Mouse (Mus musculus) limb, embryonic 15.5 days (tissue): ENCODE measurements around the gene Itgb1bp1. TPM values are rescaled to one million over a fixed set of nuclear protein-coding genes. Genes with fewer than 3 reads are reported as not detected.

Experiments
- ATAC-seq: fragments of 200-750 bp; cut with Nextera tagmentation; 2 replicates; pipeline ENCODE4 v1.8.0; 2017; ENCODE audit warnings: low read depth, moderate TSS enrichment; ENCODE audit not compliant: insufficient number of reproducible peaks, low FRiP score, low TSS enrichment
- H3K27ac ChIP-seq: fragments of 300-500 bp; sonication (generic); 2 replicates; pipeline ENCODE4 v1.5.1; 2015; ENCODE audit warnings: moderate library complexity, mild to moderate bottlenecking, inconsistent platforms
- H3K27me3 ChIP-seq: fragments of 300-500 bp; sonication (generic); 2 replicates; pipeline ENCODE4 v1.6.1; 2015; ENCODE audit warnings: inconsistent platforms
- H3K36me3 ChIP-seq: fragments of 300-500 bp; sonication (generic); 2 replicates; pipeline ENCODE4 v1.6.1; 2015; ENCODE audit warnings: inconsistent platforms
- H3K4me1 ChIP-seq: fragments of 300-500 bp; sonication (generic); 2 replicates; pipeline ENCODE4 v1.6.1; 2015; ENCODE audit warnings: inconsistent platforms
- H3K4me2 ChIP-seq: fragments of 300-500 bp; sonication (generic); 2 replicates; pipeline ENCODE4 v1.6.1; 2015; ENCODE audit warnings: mild to moderate bottlenecking, inconsistent platforms
- H3K4me3 ChIP-seq: fragments of 300-500 bp; sonication (generic); 2 replicates; pipeline ENCODE4 v1.5.1; 2015; ENCODE audit warnings: mild to moderate bottlenecking, inconsistent platforms
- H3K9ac ChIP-seq: fragments of 300-500 bp; sonication (generic); 2 replicates; pipeline ENCODE4 v1.6.1; 2015; ENCODE audit warnings: inconsistent platforms
- H3K9me3 ChIP-seq: fragments of 300-500 bp; sonication (generic); 2 replicates; pipeline ENCODE4 v1.6.1; 2016; ENCODE audit warnings: inconsistent platforms
- WGBS: fragments of 180-500 bp; shearing (Covaris S2); methylation state at CpG from one replicate; pipeline ENCODE4 v1.1.7; 2015; 5-methylcytosine and 5-hydroxymethylcytosine counted together
- polyA plus RNA-seq: library from polyadenylated mRNA; unstranded; fragments of >200 nt; fragmentation: Nextera tagmentation; extraction: Ambion mirVana; gene quantifications from 2 replicates; pipeline ENCODE4 v1.2.1, GENCODE M21; 2015

The Itgb1bp1 gene
- polyA plus RNA-seq, 1 experiment from 2014 or later = 50.8 TPM

GRCm38 (mm10) chr12:21289651-21290050 lies 3.6 kb upstream of the Itgb1bp1 start:
- H3K4me2 ChIP-seq = no peak overlapping the region
- no peak overlapping the region for H3K9ac ChIP-seq
- H3K4me1 ChIP-seq = peaks cover 20% of the 10 kb centered on the region
- no peak for ATAC-seq
- H3K9me3 ChIP-seq = no peaks in the 10 kb centered on the region
- WGBS = 78% methylated on average over 6 of the region's 6 CpGs
- H3K27me3 ChIP-seq = no peaks in the 10 kb centered on the region
- peaks cover 44% of the 10 kb centered on the region for H3K36me3 ChIP-seq
- H3K27ac ChIP-seq = no peak overlapping the region
- H3K4me3 ChIP-seq = no peak overlapping the region

GRCm38 (mm10) chr12:21288716-21289395 lies 2.8 kb upstream of the Itgb1bp1 start:
- Histone ChIP-seq H3K4me1 (peaks cover 20% of the 10 kb centered on the region), H3K27ac (no peak overlapping the region), H3K36me3 (peaks cover 36% of the 10 kb centered on the region), H3K9ac (no peak overlapping the region), H3K27me3 (no peaks in the 10 kb centered on the region), H3K9me3 (no peaks in the 10 kb centered on the region), H3K4me3 (no peak overlapping the region), H3K4me2 (no peak overlapping the region)
- 80% methylated on average over 3 of the region's 3 CpGs for WGBS
- ATAC-seq = no peak

- H3K9ac ChIP-seq = peak overlapping the region; percentile 92
- ATAC-seq = no peak
- 31% methylated on average over 18 of the region's 18 CpGs for WGBS
- H3K9me3 ChIP-seq = no peaks in the 10 kb centered on the region
- peaks cover 20% of the 10 kb centered on the region for H3K4me1 ChIP-seq
- peaks cover 18% of the 10 kb centered on the region for H3K36me3 ChIP-seq
- peak overlapping the region; percentile 79 for H3K4me3 ChIP-seq
- H3K4me2 ChIP-seq = peak overlapping the region; percentile 70
- no peaks in the 10 kb centered on the region for H3K27me3 ChIP-seq
- peak overlapping the region; percentile 97 for H3K27ac ChIP-seq
Measured at GRCm38 (mm10) chr12:21286712-21287650, 897 bp upstream of the Itgb1bp1 start.

GRCm38 (mm10) chr12:21285508-21286242 lies 409 bp downstream of the Itgb1bp1 start:
- Histone ChIP-seq H3K4me3 (peak overlapping the region; percentile 79), H3K4me2 (peak overlapping the region; percentile 84), H3K36me3 (peaks cover 6% of the 10 kb centered on the region; the same call in 1 of the 2 replicates), H3K9ac (peak overlapping the region; percentile 76), H3K27me3 (no peaks in the 10 kb centered on the region), H3K4me1 (peaks cover 20% of the 10 kb centered on the region), H3K27ac (peak overlapping the region; percentile 97), H3K9me3 (no peaks in the 10 kb centered on the region)
- WGBS = under 1% methylated on average over 46 of the region's 47 CpGs
- ATAC-seq = no peak; the same call in 1 of the 2 replicates

- ATAC-seq = no peak
- Histone ChIP-seq H3K27me3 (no peaks in the 10 kb centered on the region), H3K9ac (peak within 1 kb of the TSS; percentile 92), H3K27ac (peak within 1 kb of the TSS; percentile 97), H3K4me3 (peak within 1 kb of the TSS; percentile 79), H3K4me1 (peaks cover 20% of the 10 kb centered on the region), H3K36me3 (peaks cover 4% of the 10 kb centered on the region; the same call in 1 of the 2 replicates), H3K9me3 (no peaks in the 10 kb centered on the region), H3K4me2 (peak within 1 kb of the TSS; percentile 84)
- WGBS = 48% methylated on average over 11 of the region's 11 CpGs
Measured at GRCm38 (mm10) chr12:21284761-21285441, 1.2 kb downstream of the Itgb1bp1 start, which contains the start of gene Cpsf3. TSS of gene Cpsf3 (plus strand) at chr12:21285391.

GRCm38 (mm10) chr12:21277352-21277864 lies 8.7 kb downstream of the Itgb1bp1 start:
- no peak for ATAC-seq
- no peak overlapping the region for H3K4me3 ChIP-seq
- H3K4me2 ChIP-seq = no peak overlapping the region
- WGBS = 80% methylated on average over 1 of the region's 1 CpGs
- H3K9ac ChIP-seq = no peak overlapping the region
- H3K27me3 ChIP-seq = no peaks in the 10 kb centered on the region
- H3K4me1 ChIP-seq = no peaks in the 10 kb centered on the region
- no peaks in the 10 kb centered on the region for H3K9me3 ChIP-seq
- no peak overlapping the region for H3K27ac ChIP-seq
- peaks cover 2% of the 10 kb centered on the region; the same call in 1 of the 2 replicates for H3K36me3 ChIP-seq

- 75% methylated on average over 7 of the region's 7 CpGs for WGBS
- no peaks in the 10 kb centered on the region for H3K4me1 ChIP-seq
- H3K27me3 ChIP-seq = no peaks in the 10 kb centered on the region
- no peak overlapping the region for H3K4me2 ChIP-seq
- no peak for ATAC-seq
- no peaks in the 10 kb centered on the region for H3K9me3 ChIP-seq
- no peak overlapping the region for H3K9ac ChIP-seq
- H3K36me3 ChIP-seq = peaks cover 26% of the 10 kb centered on the region
- H3K4me3 ChIP-seq = no peak overlapping the region
- no peak overlapping the region for H3K27ac ChIP-seq
Measured at GRCm38 (mm10) chr12:21274446-21274845, 11.6 kb downstream of the Itgb1bp1 start.

- no peaks in the 10 kb centered on the region for H3K9me3 ChIP-seq
Measured at GRCm38 (mm10) chr12:21268083-21268616, 17.9 kb downstream of the Itgb1bp1 start.

GRCm38 (mm10) chr12:21266784-21267098 lies 19.3 kb downstream of the Itgb1bp1 start:
- WGBS = 70% methylated on average over 2 of the region's 2 CpGs
- Histone ChIP-seq H3K9ac (no peak overlapping the region), H3K9me3 (no peaks in the 10 kb centered on the region), H3K27ac (no peak overlapping the region), H3K4me1 (no peaks in the 10 kb centered on the region), H3K27me3 (no peaks in the 10 kb centered on the region), H3K36me3 (peaks cover 58% of the 10 kb centered on the region), H3K4me3 (no peak overlapping the region), H3K4me2 (no peak overlapping the region)
- peak; percentile 3; the same call in 1 of the 2 replicates for ATAC-seq

More at GRCm38 (mm10) chr12:21268083-21268616, 17.9 kb downstream of the Itgb1bp1 start:
- Histone ChIP-seq H3K4me1 (no peaks in the 10 kb centered on the region), H3K4me2 (no peak overlapping the region), H3K4me3 (no peak overlapping the region), H3K9ac (no peak overlapping the region), H3K36me3 (peaks cover 57% of the 10 kb centered on the region), H3K27me3 (no peaks in the 10 kb centered on the region), H3K27ac (no peak overlapping the region)
- ATAC-seq = no peak
- 83% methylated on average over 8 of the region's 8 CpGs for WGBS

GRCm38 (mm10) chr12:21265946-21266783 lies 19.9 kb downstream of the Itgb1bp1 start:
- peak; percentile 37; the same call in 1 of the 2 replicates for ATAC-seq

More at GRCm38 (mm10) chr12:21265946-21266783, 19.9 kb downstream of the Itgb1bp1 start:
- Histone ChIP-seq H3K9ac (no peak overlapping the region), H3K4me1 (no peaks in the 10 kb centered on the region), H3K36me3 (peaks cover 52% of the 10 kb centered on the region), H3K4me2 (no peak overlapping the region), H3K27ac (no peak overlapping the region), H3K4me3 (no peak overlapping the region), H3K27me3 (no peaks in the 10 kb centered on the region), H3K9me3 (no peaks in the 10 kb centered on the region)
- 74% methylated on average over 14 of the region's 14 CpGs for WGBS
